Mouse (Mus musculus) G1E (cell line): Measurements from ENCODE around the gene Clmp.

ENCODE experiments used
- CTCF ChIP-seq: IDR thresholded peaks from 2 replicates; pipeline ENCODE4 v1.5.1; 2012; ENCODE audit warnings: low read depth, low read length, inconsistent platforms, mixed read lengths
- GATA1 ChIP-seq: IDR thresholded peaks from 2 replicates; pipeline ENCODE4 v1.6.1; 2012; ENCODE audit warnings: borderline replicate concordance, low read length, inconsistent platforms, mixed read lengths
- POLR2AphosphoS5 ChIP-seq: IDR thresholded peaks from 2 replicates; pipeline ENCODE4 v1.6.1; 2012; ENCODE audit warnings: low read depth, low read length, inconsistent platforms; ENCODE audit not compliant: insufficient replicate concordance

DNA sequence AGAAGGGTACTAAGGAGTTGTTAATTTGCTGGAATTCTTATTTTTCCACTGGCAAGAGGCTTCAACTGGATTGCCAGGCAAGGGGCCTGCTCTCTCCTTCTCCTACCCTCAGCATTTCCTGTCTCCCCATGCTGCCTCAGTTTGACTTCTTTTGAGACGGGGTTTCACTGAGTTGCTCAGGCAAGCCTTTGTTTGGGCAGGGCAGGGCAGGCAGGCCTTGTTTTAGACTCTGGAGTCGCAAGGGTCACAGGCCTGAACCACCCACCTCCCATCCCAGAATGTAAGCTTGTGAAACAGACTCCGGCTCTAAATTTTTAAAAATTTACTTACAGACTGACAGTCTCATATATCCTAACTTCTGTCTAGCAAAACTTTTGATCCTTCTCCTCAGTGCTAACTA is 113.3 kb downstream of the Clmp start:
- TF ChIP-seq CTCF (no peak), GATA1 (no peak), POLR2AphosphoS5 (no peak)
